In genomic region chr12:31415971-31416370, GRCm38 (mm10) we compare ENCODE assay signal across 24 mouse cellular contexts. TPM values are rescaled to one million over a fixed set of nuclear protein-coding genes. Genes with fewer than 3 reads are reported as not detected.
DNase-seq lines count a peak whose midpoint lies in the region; ATAC-seq and TF ChIP-seq lines count a peak whose summit lies in the region.
"Had no signal": no experiment of that assay in that cellular context is flagged by ENCODE, and none has a peak within 500 bp of the region (broad histone marks: within the 10 kb centered on the region; RNA-seq: fewer than 3 reads in every experiment).

No protein-coding gene starts in this region.

- H3K4me1 ChIP-seq in CH12.LX (ENCODE audit: control insufficient read depth in 1 of 2, insufficient read depth in 2 of 2): peaks cover 0 to 11% of the 10 kb centered on the region in 2 experiments; a peak in 2 of 4 replicates
- no peaks in the 10 kb centered on the region for H3K4me1 ChIP-seq in hindbrain, embryonic 13.5 days (replicated peaks)
- H3K4me1 ChIP-seq: embryonic facial prominence, embryonic 12.5 days; forebrain, embryonic 15.5 days; liver, embryonic 12.5 days; megakaryocyte, embryonic 14.5 days; neural tube, embryonic 15.5 days had no signal

- no peak overlapping the region for H3K4me3 ChIP-seq in CH12.LX (replicated peaks in 1 of 3; ENCODE audit: low read depth in 2 of 3, low read length in 2 of 3, poor library complexity in 1 of 3)
- no peak overlapping the region for H3K4me3 ChIP-seq in hindbrain, embryonic 13.5 days
- H3K4me3 ChIP-seq: embryonic facial prominence, embryonic 12.5 days; erythroblast, embryonic 14.5 days; forebrain, embryonic 15.5 days; liver, embryonic 12.5 days; megakaryocyte, embryonic 14.5 days; neural tube, embryonic 15.5 days had no signal

- no peak for TF ChIP-seq POLR2A in CH12.LX (IDR thresholded peaks at IDR 0.05; ENCODE audit: low read depth, low read length)

- dilution Hi-C loops in CH12.LX (cut with MboI; ENCODE audit: extremely low pct_ligation_motif_present, extremely low pct_unique_long_range_greater_than_20kb, low sequenced_read_pairs): no loop called here

- TF ChIP-seq CTCF in CH12.LX (conservative IDR thresholded peaks at IDR 0.05 in 1 of 2, IDR thresholded peaks at IDR 0.05 in 1 of 2; ENCODE audit: low read depth in 2 of 2, low read length in 2 of 2): no peak

- in situ Hi-C loops in CH12.LX (cut with MboI; ENCODE audit: low pct_ligation_motif_present, low pct_unique_long_range_greater_than_20kb, low sequenced_read_pairs): no loop called here

- no peak overlapping the region for H3K27ac ChIP-seq in CH12.LX (ENCODE audit: insufficient read depth, low read depth)
- no peak overlapping the region for H3K27ac ChIP-seq in hindbrain, embryonic 13.5 days
- H3K27ac ChIP-seq: embryonic facial prominence, embryonic 12.5 days; forebrain, embryonic 15.5 days; hindbrain, embryonic 14.5 days; liver, embryonic 12.5 days; neural tube, embryonic 15.5 days had no signal

- H3K36me3 ChIP-seq in CH12.LX (replicated peaks in 1 of 2; ENCODE audit: control insufficient read depth in 1 of 2, insufficient read depth in 1 of 2, low read length in 1 of 2): no peaks in the 10 kb centered on the region
- H3K36me3 ChIP-seq in hindbrain, embryonic 13.5 days: no peaks in the 10 kb centered on the region
- H3K36me3 ChIP-seq: embryonic facial prominence, embryonic 12.5 days; forebrain, embryonic 15.5 days; liver, embryonic 12.5 days; neural tube, embryonic 15.5 days had no signal

- DNase-seq in 416B (ENCODE audit: low read depth) (peak; percentile 94), CH12.LX (ENCODE audit: extremely low read depth) (peak; percentile 78)
- DNase-seq in c-Kit-positive CD71-negative TER-119-negative erythroid progenitor cells, embryonic 14.5 days (ENCODE audit: low read depth): peak; percentile 14
- no peak for DNase-seq in gastrocnemius, adult 8-10 months (ENCODE audit: low spot score in 2 of 2)
- no peak for DNase-seq in left cerebral cortex, postnatal 14 days (ENCODE audit: low spot score in 2 of 2)
- DNase-seq: cerebellum, adult 8-10 months; gastrocnemius, postnatal 36 days; kidney, adult 18-20 months; kidney, postnatal 10 days; midbrain, embryonic 14.5 days; right cerebral cortex, postnatal 14 days; thymus, adult 18-20 months; thymus, postnatal 4 days had no signal

- no peak overlapping the region for H3K4me2 ChIP-seq in CH12.LX (ENCODE audit: insufficient read depth, low read depth, poor library complexity, severe bottlenecking)
- H3K4me2 ChIP-seq in hindbrain, embryonic 13.5 days: no peak overlapping the region
- H3K4me2 ChIP-seq: embryonic facial prominence, embryonic 12.5 days; forebrain, embryonic 15.5 days; hindbrain, embryonic 14.5 days; liver, embryonic 12.5 days; neural tube, embryonic 15.5 days had no signal

- ATAC-seq in megakaryocyte progenitor cell, adult 5-6 weeks (replicated peaks; ENCODE audit: poor library complexity): peak; percentile 100
- no peak for ATAC-seq in hindbrain, embryonic 13.5 days (ENCODE audit: low FRiP score)
- no peak for ATAC-seq in inflammation-experienced regulatory T-cells, adult 6 months
- ATAC-seq: forebrain, embryonic 15.5 days; liver, embryonic 12.5 days had no signal

- no peak overlapping the region for H3K9ac ChIP-seq in CH12.LX (ENCODE audit: insufficient read depth, low read depth)
- no peak overlapping the region for H3K9ac ChIP-seq in hindbrain, embryonic 13.5 days
- H3K9ac ChIP-seq: embryonic facial prominence, embryonic 12.5 days; forebrain, embryonic 15.5 days; hindbrain, embryonic 14.5 days; liver, embryonic 12.5 days; neural tube, embryonic 15.5 days had no signal

- no peaks in the 10 kb centered on the region for H3K79me2 ChIP-seq in CH12.LX (replicated peaks; ENCODE audit: control insufficient read depth, extremely low read depth, insufficient read depth, poor library complexity, severe bottlenecking)

- intact Hi-C loops in left cerebral cortex, postnatal 14 days (cut with DNase I): no loop called here

- no peaks in the 10 kb centered on the region for H3K27me3 ChIP-seq in CH12.LX (replicated peaks)
- no peaks in the 10 kb centered on the region for H3K27me3 ChIP-seq in hindbrain, embryonic 13.5 days
- H3K27me3 ChIP-seq: embryonic facial prominence, embryonic 12.5 days; forebrain, embryonic 15.5 days; neural tube, embryonic 15.5 days had no signal

- peak; percentile 63 for TF ChIP-seq EP300 in CH12.LX (IDR thresholded peaks at IDR 0.05; ENCODE audit: low read length)

- H3K9me3 ChIP-seq in CH12.LX (replicated peaks; ENCODE audit: low read length): no peaks in the 10 kb centered on the region
- H3K9me3 ChIP-seq in hindbrain, embryonic 13.5 days: no peaks in the 10 kb centered on the region
- H3K9me3 ChIP-seq: embryonic facial prominence, embryonic 12.5 days; forebrain, embryonic 15.5 days; liver, embryonic 12.5 days; megakaryocyte, embryonic 14.5 days; neural tube, embryonic 15.5 days had no signal

- TF ChIP-seq RAD21 in CH12.LX (IDR thresholded peaks at IDR 0.05; ENCODE audit: low read depth, low read length): no peak

- WGBS in hindbrain, embryonic 13.5 days: 76% methylated on average over 2 of the region's 2 CpGs

TF ChIP-seq in CH12.LX, 34 proteins besides CTCF, POLR2A, EP300 and RAD21:
- TF ChIP-seq E2F4 (IDR thresholded peaks at IDR 0.05; ENCODE audit: insufficient replicate concordance, low read depth, low read length) (no peak), ZKSCAN1 (IDR thresholded peaks at IDR 0.05; ENCODE audit: borderline replicate concordance, low read depth, low read length) (no peak), NRF1 (IDR thresholded peaks at IDR 0.05; ENCODE audit: low read depth, low read length) (no peak), MYC (IDR thresholded peaks at IDR 0.05; ENCODE audit: low read depth, low read length) (peak; percentile 26; the same call in 1 of the 2 replicates), KAT2A (IDR thresholded peaks at IDR 0.05; ENCODE audit: insufficient replicate concordance, low read length) (no peak), UBTF (IDR thresholded peaks at IDR 0.05; ENCODE audit: low read depth, low read length) (no peak), USF1 (IDR thresholded peaks at IDR 0.05; ENCODE audit: low read depth, low read length) (no peak), HCFC1 (IDR thresholded peaks at IDR 0.05; ENCODE audit: low read depth, low read length) (no peak), MAX (IDR thresholded peaks at IDR 0.05; ENCODE audit: low read length) (0 out of 2 replicates have a peak, but pooled peaks have one; percentile 41), ELF1 (IDR thresholded peaks at IDR 0.05; ENCODE audit: low read depth, low read length) (no peak), CHD2 (IDR thresholded peaks at IDR 0.05; ENCODE audit: low read length) (no peak), ETS1 (conservative IDR thresholded peaks at IDR 0.05; ENCODE audit: low read depth, low read length) (peak; percentile 68), NELFE (IDR thresholded peaks at IDR 0.05; ENCODE audit: low read depth, low read length) (no peak), MEF2A (IDR thresholded peaks at IDR 0.05; ENCODE audit: borderline replicate concordance, low read depth, low read length) (no peak), SIN3A (IDR thresholded peaks at IDR 0.05; ENCODE audit: low read length) (no peak), USF2 (conservative IDR thresholded peaks at IDR 0.05; ENCODE audit: low read depth, low read length) (no peak), ZNF384 (IDR thresholded peaks at IDR 0.05; ENCODE audit: low read depth, low read length) (no peak), JUND (conservative IDR thresholded peaks at IDR 0.05; ENCODE audit: low read depth, low read length) (0 out of 2 replicates have a peak, but pooled peaks have one; percentile 33), GABPA (IDR thresholded peaks at IDR 0.05; ENCODE audit: insufficient replicate concordance, low read depth, low read length) (no peak), MXI1 (IDR thresholded peaks at IDR 0.05; ENCODE audit: low read depth, low read length) (no peak), MAZ (IDR thresholded peaks at IDR 0.05; ENCODE audit: low read depth, low read length) (no peak), IRF4 (IDR thresholded peaks at IDR 0.05; ENCODE audit: low read depth, low read length) (peak; percentile 41; the same call in 1 of the 2 replicates), PAX5 (IDR thresholded peaks at IDR 0.05; ENCODE audit: low read length) (no peak), SMC3 (IDR thresholded peaks at IDR 0.05; ENCODE audit: low read depth, low read length) (no peak), ZC3H11A (IDR thresholded peaks at IDR 0.05; ENCODE audit: low read depth, low read length) (no peak), TCF12 (IDR thresholded peaks at IDR 0.05; ENCODE audit: low read depth, low read length) (no peak), MAFK (IDR thresholded peaks at IDR 0.05; ENCODE audit: insufficient replicate concordance, low read length) (no peak), BHLHE40 (IDR thresholded peaks at IDR 0.05; ENCODE audit: low read depth, low read length) (peak; percentile 47; the same call in 1 of the 2 replicates), POLR2AphosphoS2 (IDR thresholded peaks at IDR 0.05; ENCODE audit: low read depth, low read length) (no peak), ZMIZ1 (IDR thresholded peaks at IDR 0.05; ENCODE audit: low read depth, low read length) (no peak), CHD1 (IDR thresholded peaks at IDR 0.05; ENCODE audit: low read depth, low read length) (no peak), RCOR1 (conservative IDR thresholded peaks at IDR 0.05; ENCODE audit: low read depth, low read length) (no peak), TBP (conservative IDR thresholded peaks at IDR 0.05; ENCODE audit: low read depth, low read length) (no peak), JUN (IDR thresholded peaks at IDR 0.05; ENCODE audit: insufficient read depth, low read depth, low read length) (0 out of 2 replicates have a peak, but pooled peaks have one; percentile 15)

RNA-seq across cellular contexts. Expression of gene Slc26a3, which starts 25.3 kb away (rescaled TPM):
- not detected in 2 replicates for total RNA-seq in CH12.LX (2012; rRNA removed)
- total RNA-seq in CH12.LX (2014; rRNA removed): not detected in 2 replicates
- not detected in 2 replicates for polyA plus RNA-seq in CH12.LX (2012; ENCODE audit: insufficient read length, low read depth)
- not detected in 2 replicates for total RNA-seq in megakaryocyte progenitor cell, adult 5-6 weeks (2015)
- not detected in 2 replicates for total RNA-seq in megakaryocyte progenitor cell, adult 5-6 weeks (2017)
- not detected in 2 replicates for polyA plus RNA-seq in hindbrain, embryonic 13.5 days (2015; fragmentation: Nextera tagmentation; extraction: Ambion mirVana)
- polyA plus RNA-seq in inflammation-experienced regulatory T-cells, adult 6 months (2017; shearing (Covaris generic)): not detected
- total RNA-seq in gastrocnemius, adult 8-10 months (2022): not detected
- total RNA-seq in left cerebral cortex, postnatal 14 days (2021): under 1 TPM; 0.11 to 0.25 TPM
- total RNA-seq: gastrocnemius, postnatal 36 days had no signal
- polyA plus RNA-seq: embryonic facial prominence, embryonic 12.5 days; erythroblast, embryonic 14.5 days; hindbrain, embryonic 14.5 days; liver, embryonic 12.5 days; midbrain, embryonic 14.5 days; spleen, adult 2 months had no signal

Comparison
In these comparisons a context has a peak if more than half of its experiments do, and no peak if none do; other contexts are left out.
1. DNase-seq: peak in 416B (single experiment), CH12.LX (single experiment) and c-Kit-positive CD71-negative TER-119-negative erythroid progenitor cells, embryonic 14.5 days (single experiment); none in gastrocnemius, adult 8-10 months (0 of 2) and left cerebral cortex, postnatal 14 days (0 of 2).